Mouse (Mus musculus) MEL (cell line): ENCODE data around the gene Prrx2.

ENCODE experiments used
- CHD2 ChIP-seq: IDR thresholded peaks from 2 replicates; pipeline ENCODE4 v1.6.1; 2011; ENCODE audit warnings: low read length, improper control_type of control experiment
- CTCF ChIP-seq, 3 experiments: IDR thresholded peaks in 2 of 3; conservative IDR thresholded peaks in 1 of 3; 2 replicates each; pipeline ENCODE4 v1.5.1; 2011 to 2012; ENCODE audit warnings: low read length in 3 of 3, low read depth in 2 of 3, mild to moderate bottlenecking in 2 of 3, improper control_type of control experiment in 1 of 3, inconsistent platforms in 1 of 3, mixed read lengths in 1 of 3, moderate library complexity in 1 of 3; ENCODE audit not compliant: control insufficient read depth in 1 of 3, insufficient read depth in 1 of 3, poor library complexity in 1 of 3, severe bottlenecking in 1 of 3
- E2F4 ChIP-seq: IDR thresholded peaks from 2 replicates; pipeline ENCODE4 v1.6.1; 2011; ENCODE audit warnings: low read depth, low read length, improper control_type of control experiment, borderline replicate concordance
- KAT2A ChIP-seq: conservative IDR thresholded peaks from 2 replicates; pipeline ENCODE4 v1.6.1; 2012; ENCODE audit warnings: low read depth, low read length, improper control_type of control experiment, inconsistent platforms
- MYB ChIP-seq: IDR thresholded peaks from 2 replicates; pipeline ENCODE4 v1.6.1; 2011; ENCODE audit warnings: mild to moderate bottlenecking, low read depth, low read length, improper control_type of control experiment
- POLR2A ChIP-seq, 2 experiments: IDR thresholded peaks; 2 replicates each; pipeline ENCODE4 v1.6.1; 2011 to 2012; ENCODE audit warnings: low read length in 2 of 2, mild to moderate bottlenecking in 2 of 2, control low read depth in 1 of 2, improper control_type of control experiment in 1 of 2, low read depth in 1 of 2, moderate library complexity in 1 of 2; ENCODE audit not compliant: control insufficient read depth in 1 of 2, insufficient read depth in 1 of 2, poor library complexity in 1 of 2
- POLR2AphosphoS2 ChIP-seq: IDR thresholded peaks from 2 replicates; pipeline ENCODE4 v1.6.1; 2011; ENCODE audit warnings: low read length, improper control_type of control experiment
- TCF12 ChIP-seq: IDR thresholded peaks from 2 replicates; pipeline ENCODE4 v1.6.1; 2014; ENCODE audit warnings: low read depth, mild to moderate bottlenecking, inconsistent platforms, low read length, improper control_type of control experiment, moderate library complexity

- TF ChIP-seq TCF12 (no peak), POLR2A (IDR thresholded peaks at IDR 0.05; ENCODE audit: control insufficient read depth in 1 of 2, insufficient read depth in 1 of 2, low read depth in 1 of 2, low read length in 2 of 2, poor library complexity in 1 of 2) (no peak; a peak in 1 of 4 replicates), CTCF (IDR thresholded peaks at IDR 0.05 in 2 of 3, conservative IDR thresholded peaks at IDR 0.05 in 1 of 3; ENCODE audit: control insufficient read depth in 1 of 3, insufficient read depth in 1 of 3, low read depth in 2 of 3, low read length in 3 of 3, poor library complexity in 1 of 3, severe bottlenecking in 1 of 3) (no peak), E2F4 (no peak), MYB (no peak), KAT2A (no peak), CHD2 (no peak), POLR2AphosphoS2 (peak; percentile 63; the same call in 1 of the 2 replicates)
Observed at GRCm38 (mm10) chr2:30823385-30824153, 11.2 kb upstream of the Prrx2 start.
